8 mouse cellular contexts compared by ENCODE assay signal in the genomic region with DNA sequence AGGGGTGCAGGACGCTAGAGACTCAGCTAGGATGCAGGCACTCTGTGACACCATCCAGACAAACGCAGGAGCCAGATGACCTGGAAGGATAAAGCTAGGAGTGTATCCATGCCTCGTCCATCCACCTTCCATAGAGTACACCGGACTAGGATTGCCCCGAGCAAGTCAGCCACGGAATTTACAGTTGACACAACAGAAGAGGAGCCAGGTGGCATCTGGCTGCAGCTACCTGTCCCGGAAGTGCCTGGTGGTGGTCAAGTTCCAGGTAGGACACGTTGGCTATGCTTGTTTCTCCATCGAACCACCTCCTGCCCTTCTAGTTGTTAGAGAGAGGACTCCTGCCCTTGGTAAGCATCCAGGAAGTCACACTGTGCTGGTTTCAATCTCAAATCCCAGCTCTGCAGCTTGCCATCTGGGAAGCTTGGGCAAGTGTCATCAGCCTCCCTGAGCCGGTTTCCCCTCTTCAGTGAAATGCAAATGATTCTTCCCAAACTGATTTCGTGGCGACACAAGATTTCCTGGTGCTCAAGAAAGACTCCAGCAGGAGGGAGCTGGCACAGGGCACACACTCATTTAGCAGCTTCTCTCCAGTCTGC. TPM values are rescaled to one million over a fixed set of nuclear protein-coding genes. Genes with fewer than 3 reads are reported as not detected.
DNase-seq lines count a peak whose midpoint lies in the region; ATAC-seq lines count a peak whose summit lies in the region.

No protein-coding gene starts in this region.

- H3K4me2 ChIP-seq in kidney, embryonic 14.5 days (replicated peaks; ENCODE audit: low read depth, low read length), result peak overlapping the region; percentile 100
- peak overlapping the region; percentile 98 for H3K4me2 ChIP-seq in hindbrain, embryonic 13.5 days
- peak overlapping the region; percentile 99 for H3K4me2 ChIP-seq in midbrain, embryonic 15.5 days

- WGBS in kidney, embryonic 14.5 days, result 5% methylated on average over 12 of the region's 12 CpGs
- 1% methylated on average over 12 of the region's 12 CpGs for WGBS in hindbrain, embryonic 13.5 days
- 3% methylated on average over 12 of the region's 12 CpGs for WGBS in midbrain, embryonic 15.5 days

- H3K9me3 ChIP-seq in kidney, embryonic 14.5 days (ENCODE audit: control insufficient read depth, low read length), result no peaks in the 10 kb centered on the region
- no peaks in the 10 kb centered on the region for H3K9me3 ChIP-seq in hindbrain, embryonic 13.5 days
- H3K9me3 ChIP-seq in midbrain, embryonic 15.5 days, result no peaks in the 10 kb centered on the region

- H3K27me3 ChIP-seq in kidney, embryonic 14.5 days (ENCODE audit: control insufficient read depth, insufficient read depth, low read length), result peaks cover 39% of the 10 kb centered on the region
- peaks cover 73% of the 10 kb centered on the region for H3K27me3 ChIP-seq in hindbrain, embryonic 13.5 days
- H3K27me3 ChIP-seq in midbrain, embryonic 15.5 days (replicated peaks), result peaks cover 33% of the 10 kb centered on the region

- H3K36me3 ChIP-seq in kidney, embryonic 14.5 days (ENCODE audit: control insufficient read depth, insufficient read depth, low read length), result no peaks in the 10 kb centered on the region
- H3K36me3 ChIP-seq in hindbrain, embryonic 13.5 days, result no peaks in the 10 kb centered on the region
- H3K36me3 ChIP-seq in midbrain, embryonic 15.5 days (replicated peaks), result no peaks in the 10 kb centered on the region

- no peak overlapping the region for H3K27ac ChIP-seq in kidney, embryonic 14.5 days (ENCODE audit: low read depth, low read length)
- peak overlapping the region; percentile 73 for H3K27ac ChIP-seq in hindbrain, embryonic 13.5 days
- H3K27ac ChIP-seq in midbrain, embryonic 15.5 days, result no peak overlapping the region

- peak; percentile 29; the same call in 1 of the 2 replicates for ATAC-seq in kidney, embryonic 14.5 days (ENCODE audit: low FRiP score, low TSS enrichment)
- ATAC-seq in hindbrain, embryonic 13.5 days (ENCODE audit: low FRiP score), result peak; percentile 36; the same call in 1 of the 2 replicates
- ATAC-seq in midbrain, embryonic 15.5 days (replicated peaks), result 0 out of 2 replicates have a peak, but pooled peaks have one; percentile 32

- H3K9ac ChIP-seq in kidney, embryonic 14.5 days (ENCODE audit: low read depth, low read length), result no peak overlapping the region
- peak overlapping the region; percentile 86 for H3K9ac ChIP-seq in hindbrain, embryonic 13.5 days
- no peak overlapping the region for H3K9ac ChIP-seq in midbrain, embryonic 15.5 days

- no peak for DNase-seq in kidney, adult 18-20 months
- DNase-seq in cerebellum, adult 9-11 months, result peak; percentile 80
- no peak for DNase-seq in thymus, postnatal 25 days
- no peak for DNase-seq in right cerebral cortex, adult 18-20 months
- DNase-seq in layer of hippocampus, adult 9-11 months, result no peak

- peaks cover 25% of the 10 kb centered on the region for H3K4me1 ChIP-seq in kidney, embryonic 14.5 days (ENCODE audit: control insufficient read depth, insufficient read depth, low read length)
- H3K4me1 ChIP-seq in hindbrain, embryonic 13.5 days (replicated peaks), result peaks cover 50% of the 10 kb centered on the region
- H3K4me1 ChIP-seq in midbrain, embryonic 15.5 days, result peaks cover 29% of the 10 kb centered on the region

- H3K4me3 ChIP-seq in kidney, embryonic 14.5 days (ENCODE audit: low read length), result peak overlapping the region; percentile 63
- H3K4me3 ChIP-seq in hindbrain, embryonic 13.5 days, result peak overlapping the region; percentile 68
- H3K4me3 ChIP-seq in midbrain, embryonic 15.5 days, result peak overlapping the region; percentile 59

RNA-seq across cellular contexts. Expression of gene Cabp1, which starts 0.5 kb away (rescaled TPM):
- polyA plus RNA-seq in kidney, embryonic 14.5 days (2014; fragmentation: Nextera tagmentation; extraction: Ambion mirVana), result 2.0 and 2.4 TPM in 2 replicates
- polyA plus RNA-seq in hindbrain, embryonic 13.5 days (2015; fragmentation: Nextera tagmentation; extraction: Ambion mirVana), result 12.4 and 13.0 TPM in 2 replicates
- 5.2 and 6.0 TPM in 2 replicates for polyA plus RNA-seq in midbrain, embryonic 15.5 days (2015; fragmentation: Nextera tagmentation; extraction: Ambion mirVana)

RNA-seq across cellular contexts. Expression of gene Mlec, which starts 36.7 kb away (rescaled TPM):
- 57.8 and 75.5 TPM in 2 replicates for polyA plus RNA-seq in kidney, embryonic 14.5 days (2014; fragmentation: Nextera tagmentation; extraction: Ambion mirVana)
- 22.3 and 27.2 TPM in 2 replicates for polyA plus RNA-seq in hindbrain, embryonic 13.5 days (2015; fragmentation: Nextera tagmentation; extraction: Ambion mirVana)
- polyA plus RNA-seq in midbrain, embryonic 15.5 days (2015; fragmentation: Nextera tagmentation; extraction: Ambion mirVana), result 28.9 and 29.8 TPM in 2 replicates

RNA-seq across cellular contexts. Expression of gene Pop5, which starts 40.9 kb away (rescaled TPM):
- polyA plus RNA-seq in kidney, embryonic 14.5 days (2014; fragmentation: Nextera tagmentation; extraction: Ambion mirVana), result 116 and 120 TPM in 2 replicates
- polyA plus RNA-seq in hindbrain, embryonic 13.5 days (2015; fragmentation: Nextera tagmentation; extraction: Ambion mirVana), result 103 and 105 TPM in 2 replicates
- polyA plus RNA-seq in midbrain, embryonic 15.5 days (2015; fragmentation: Nextera tagmentation; extraction: Ambion mirVana), result 93.6 and 94.4 TPM in 2 replicates

RNA-seq across cellular contexts. Expression of gene Unc119b, which starts 59.9 kb away (rescaled TPM):
- polyA plus RNA-seq in kidney, embryonic 14.5 days (2014; fragmentation: Nextera tagmentation; extraction: Ambion mirVana), result 26.3 and 50.3 TPM in 2 replicates
- polyA plus RNA-seq in hindbrain, embryonic 13.5 days (2015; fragmentation: Nextera tagmentation; extraction: Ambion mirVana), result 36.7 and 38.0 TPM in 2 replicates
- 35.1 and 38.2 TPM in 2 replicates for polyA plus RNA-seq in midbrain, embryonic 15.5 days (2015; fragmentation: Nextera tagmentation; extraction: Ambion mirVana)
